Mouse (Mus musculus) cerebellum, adult (tissue): ENCODE measurements around the gene Kcng1.

ENCODE experiments used
- ATAC-seq: cut with Nextera tagmentation; 2 replicates; pipeline ENCODE4 v1.9.2; 2017; ENCODE audit warnings: mild to moderate bottlenecking, moderate library complexity, mixed read lengths; ENCODE audit not compliant: insufficient number of reproducible peaks, low FRiP score, low TSS enrichment

The Kcng1 gene

GRCm38 (mm10) chr2:168268033-168268432 is 13.5 kb downstream of the Kcng1 start:
- ATAC-seq = no peak

- ATAC-seq = no peak
These were observed 20.6 kb downstream of the Kcng1 start for GRCm38 (mm10) chr2:168260900-168261299.

GRCm38 (mm10) chr2:168260124-168260523 is 21.4 kb downstream of the Kcng1 start:
- ATAC-seq = no peak

- no peak for ATAC-seq
These were observed 22.5 kb downstream of the Kcng1 start for GRCm38 (mm10) chr2:168259046-168259445.

GRCm38 (mm10) chr2:168257188-168257587 is 24.3 kb downstream of the Kcng1 start:
- ATAC-seq = no peak

- no peak for ATAC-seq
These were observed 25.0 kb downstream of the Kcng1 start for GRCm38 (mm10) chr2:168256506-168256905.

DNA sequence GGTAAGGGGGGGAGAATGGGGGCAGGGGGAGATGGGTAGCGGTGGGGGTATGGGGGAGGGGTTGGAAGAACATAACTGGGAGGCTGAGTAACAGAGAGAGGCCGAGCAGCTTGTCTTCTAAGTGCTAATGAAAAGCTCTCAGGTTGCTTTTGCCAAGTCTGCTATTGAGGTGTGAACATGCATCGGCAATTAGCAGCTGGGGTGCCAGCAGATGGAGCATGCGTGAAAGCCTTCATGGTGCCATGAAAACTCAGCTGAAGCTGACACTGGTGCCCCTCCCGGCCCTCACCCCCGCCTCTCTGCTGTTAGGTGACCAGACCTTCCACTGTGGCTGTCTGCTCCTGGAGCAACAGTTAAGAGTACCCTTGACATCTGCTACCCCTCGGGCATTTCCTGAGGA is 27.7 kb downstream of the Kcng1 start:
- no peak for ATAC-seq

DNA sequence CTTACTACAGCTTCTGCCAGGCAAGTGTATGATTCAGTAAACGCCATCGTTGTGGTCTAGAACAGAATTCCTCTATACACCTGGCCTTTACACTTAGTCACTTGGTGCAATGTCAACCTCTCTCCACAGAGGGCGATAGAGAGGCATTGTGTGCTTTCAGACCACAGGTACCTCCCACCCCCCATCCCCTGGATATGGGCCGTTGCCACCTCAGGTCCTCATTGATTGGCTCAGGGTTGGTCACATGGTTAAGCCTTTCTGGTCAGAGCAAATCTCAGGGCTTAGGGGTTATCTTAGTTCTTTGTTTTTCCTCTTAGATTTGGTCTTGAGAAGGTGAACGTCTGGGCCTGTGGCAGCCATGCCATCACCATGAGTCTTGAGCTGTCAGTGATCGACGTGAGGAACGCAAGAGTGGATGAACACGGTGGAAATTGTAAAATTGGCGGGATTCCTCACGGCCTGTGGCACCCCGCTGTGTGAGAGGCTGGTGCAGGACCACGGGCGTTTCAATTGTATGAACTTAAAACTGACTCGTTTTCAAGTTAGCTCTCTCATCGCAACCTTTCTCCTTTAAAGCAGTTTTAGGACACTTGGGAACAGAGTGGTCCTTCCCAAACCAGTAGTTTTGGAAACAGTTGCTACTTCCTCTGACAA is 28.8 kb downstream of the Kcng1 start:
- ATAC-seq = no peak

- ATAC-seq = 0 out of 2 replicates have a peak, but pooled peaks have one; percentile 54
These were observed 31.3 kb downstream of the Kcng1 start for GRCm38 (mm10) chr2:168250270-168250669.

GRCm38 (mm10) chr2:168248856-168249245 is 32.7 kb downstream of the Kcng1 start:
- ATAC-seq = no peak

DNA sequence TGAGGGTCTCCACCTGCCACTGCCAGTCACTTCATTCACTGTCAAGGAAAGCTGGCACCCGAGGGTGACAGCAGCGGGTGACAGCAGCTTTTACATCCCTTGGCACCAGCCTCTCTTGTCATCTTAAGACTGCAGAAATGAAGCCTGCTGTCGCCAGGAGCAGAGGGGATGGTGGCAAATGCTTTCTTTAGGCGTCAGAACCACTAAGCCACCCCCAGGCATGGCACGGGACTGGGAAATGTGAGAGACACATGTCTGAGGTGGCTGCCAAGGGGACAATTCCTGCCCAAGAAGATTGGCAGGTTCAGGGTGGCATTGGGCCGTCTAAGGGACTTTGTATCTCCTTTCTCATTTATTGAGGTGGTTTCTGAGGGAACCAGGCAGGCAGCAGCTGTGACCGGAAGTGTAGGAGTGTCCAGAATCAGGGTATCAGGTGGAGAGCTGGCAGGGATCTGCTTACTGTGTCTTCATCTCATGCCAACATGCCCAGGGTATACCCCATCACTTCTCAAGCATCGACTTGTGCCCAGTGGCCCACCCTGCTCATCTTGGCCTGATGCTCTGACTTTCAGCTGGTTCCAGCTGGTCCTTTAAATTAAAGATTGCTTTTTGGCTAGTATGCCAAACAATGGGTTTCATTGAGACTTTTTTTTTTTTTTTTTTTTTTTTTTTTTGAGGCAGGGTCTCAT is 33.2 kb downstream of the Kcng1 start:
- ATAC-seq = no peak

- no peak for ATAC-seq
These were observed 36.0 kb downstream of the Kcng1 start for GRCm38 (mm10) chr2:168245571-168245970.

- ATAC-seq = no peak
These were observed 38.3 kb downstream of the Kcng1 start for GRCm38 (mm10) chr2:168243278-168243677.

GRCm38 (mm10) chr2:168242841-168243240 is 38.7 kb downstream of the Kcng1 start:
- no peak for ATAC-seq

DNA sequence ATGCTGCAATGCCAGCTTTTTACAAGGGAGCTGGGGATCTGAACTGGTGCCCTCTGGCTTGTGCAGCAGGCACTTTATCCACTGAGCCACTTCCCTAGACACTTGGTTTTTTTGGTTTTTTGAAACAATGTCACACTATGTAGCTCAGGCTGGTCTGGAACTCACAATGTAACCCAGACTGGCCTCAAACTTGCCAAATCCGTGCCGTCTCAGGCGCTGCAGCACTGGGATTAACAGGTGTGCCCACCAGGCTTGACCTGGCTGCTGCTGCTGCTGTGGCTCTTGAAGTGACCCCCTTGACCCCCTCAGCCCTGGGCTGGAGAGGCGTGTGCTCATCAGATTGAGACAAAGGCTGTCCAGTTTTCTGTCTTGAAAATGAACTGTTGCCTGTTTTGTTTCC is 43.2 kb downstream of the Kcng1 start:
- ATAC-seq = no peak

- ATAC-seq = no peak
These were observed 48.2 kb downstream of the Kcng1 start for GRCm38 (mm10) chr2:168233286-168233685.

GRCm38 (mm10) chr2:168231471-168231829 is 50.1 kb downstream of the Kcng1 start:
- ATAC-seq = no peak

DNA sequence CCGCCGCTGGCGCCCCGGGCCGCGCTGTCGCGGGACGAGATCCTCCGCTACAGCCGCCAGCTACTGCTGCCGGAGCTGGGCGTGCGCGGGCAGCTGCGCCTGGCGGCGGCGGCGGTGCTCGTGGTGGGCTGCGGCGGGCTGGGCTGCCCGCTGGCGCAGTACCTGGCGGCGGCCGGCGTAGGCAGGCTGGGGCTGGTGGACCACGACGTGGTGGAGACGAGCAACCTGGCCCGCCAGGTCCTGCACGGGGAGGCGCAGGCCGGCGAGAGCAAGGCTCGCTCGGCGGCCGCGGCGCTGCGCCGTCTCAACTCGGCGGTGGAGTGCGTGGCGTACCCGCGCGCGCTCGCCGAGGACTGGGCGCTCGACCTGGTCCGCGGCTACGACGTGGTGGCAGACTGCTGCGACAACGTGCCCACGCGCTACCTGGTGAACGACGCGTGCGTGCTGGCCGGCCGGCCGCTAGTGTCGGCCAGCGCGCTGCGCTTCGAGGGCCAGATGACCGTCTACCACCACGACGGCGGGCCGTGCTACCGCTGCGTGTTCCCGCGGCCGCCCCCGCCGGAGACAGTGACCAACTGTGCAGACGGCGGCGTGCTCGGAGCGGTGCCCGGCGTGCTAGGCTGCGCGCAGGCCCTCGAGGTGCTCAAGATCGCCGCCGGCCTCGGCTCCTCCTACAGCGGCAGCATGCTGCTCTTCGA is 50.6 kb downstream of the Kcng1 start:
- peak; percentile 42 for ATAC-seq

DNA sequence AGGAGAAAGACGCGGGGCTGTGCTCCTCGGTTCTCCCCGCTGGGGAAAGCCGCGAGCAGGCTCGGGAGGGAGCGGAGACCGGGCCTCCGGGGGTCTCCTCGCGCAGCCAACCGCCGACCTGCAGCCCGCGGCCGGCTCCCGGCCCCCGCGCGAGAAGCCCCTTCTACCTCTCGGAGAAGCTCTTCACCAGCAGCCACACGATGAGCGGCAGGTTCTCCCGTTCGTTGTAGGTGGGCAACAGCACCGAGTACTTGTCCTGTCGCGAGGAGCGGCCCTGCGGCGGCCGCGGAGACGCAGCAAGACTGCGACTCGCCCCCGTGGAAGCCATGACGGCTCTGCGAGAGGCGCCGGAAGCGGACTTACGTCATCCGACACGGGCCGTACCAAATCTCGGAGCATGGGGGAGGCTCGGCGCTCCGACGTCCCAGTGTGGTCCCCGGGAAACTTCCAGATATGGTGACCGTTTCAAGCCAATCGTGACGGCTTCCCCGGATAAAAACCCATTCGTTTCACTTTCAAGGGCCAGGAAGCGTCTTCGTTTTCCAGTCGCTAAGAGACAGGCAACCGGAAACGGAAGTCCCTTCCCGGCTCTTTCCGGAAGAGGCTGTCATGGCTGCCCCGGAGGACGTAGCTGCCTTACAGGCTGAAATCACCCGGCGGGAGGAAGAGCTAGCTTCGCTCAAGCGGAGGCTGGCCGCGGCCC is 51.4 kb downstream of the Kcng1 start, which contains the start of the genes Gm20716, Dpm1 and Mocs3:
Gm20716 (minus strand) TSS at position 339 of the 703 bp plus-strand sequence.
Dpm1 (minus strand) TSS at position 566 of the 703 bp plus-strand sequence.
Mocs3 (plus strand) TSS at position 597 of the 703 bp plus-strand sequence.
- ATAC-seq = peak; percentile 83
